Mouse (Mus musculus): ENCODE results near the gene Rasgrf1. TPM values are rescaled to one million over a fixed set of nuclear protein-coding genes. Genes with fewer than 3 reads are reported as not detected.
"Not testable (repeated sequence)": the region's sequence is repeated elsewhere in the genome, so short reads cannot be mapped to it uniquely, and the experiment has no call there.

Gene Rasgrf1
- total and polyA plus RNA-seq, 3 experiments: not detected

- no peak for DNase-seq (ENCODE audit: low read depth, low spot score)
- Histone ChIP-seq H3K9ac (ENCODE audit: control insufficient read depth, low read depth, low read length, poor library complexity, severe bottlenecking) (no peak overlapping the region), H3K27me3 (ENCODE audit: control insufficient read depth in 1 of 2, insufficient read depth in 2 of 2, low read length in 2 of 2) (no peaks in the 10 kb centered on the region), H3K4me1 (ENCODE audit: control insufficient read depth in 1 of 2, insufficient read depth in 2 of 2, low read length in 2 of 2) (peaks cover 0 to 2% of the 10 kb centered on the region in 2 experiments; a peak in 1 of 4 replicates), H3K79me2 (ENCODE audit: control insufficient read depth, insufficient read depth, low read length, poor library complexity) (no peaks in the 10 kb centered on the region), H3K36me3 (ENCODE audit: control insufficient read depth in 1 of 2, insufficient read depth in 2 of 2, low read length in 2 of 2) (no peaks in the 10 kb centered on the region), H3K27ac (ENCODE audit: control insufficient read depth, low read depth, low read length) (no peak overlapping the region), H3K9me3 (replicated peaks; ENCODE audit: insufficient read depth, low read length) (no peaks in the 10 kb centered on the region), H3K4me3 (ENCODE audit: control insufficient read depth in 1 of 2, insufficient read depth in 1 of 2, low read depth in 2 of 2, low read length in 2 of 2) (no peak overlapping the region)
- TF ChIP-seq SMC3 (IDR thresholded peaks at IDR 0.05; ENCODE audit: low read depth, low read length): no peak
- TF ChIP-seq MYB (IDR thresholded peaks at IDR 0.05; ENCODE audit: low read depth, low read length): no peak
- no peak for TF ChIP-seq KAT2A (conservative IDR thresholded peaks at IDR 0.05; ENCODE audit: low read depth, low read length)
- TF ChIP-seq ZC3H11A (IDR thresholded peaks at IDR 0.05; ENCODE audit: low read depth, low read length): no peak
- no peak for TF ChIP-seq MAZ (IDR thresholded peaks at IDR 0.05; ENCODE audit: low read depth, low read length)
- TF ChIP-seq CTCF (IDR thresholded peaks at IDR 0.05 in 2 of 3, conservative IDR thresholded peaks at IDR 0.05 in 1 of 3; ENCODE audit: control insufficient read depth in 1 of 3, insufficient read depth in 1 of 3, low read depth in 2 of 3, low read length in 3 of 3, poor library complexity in 1 of 3, severe bottlenecking in 1 of 3): no peak
- TF ChIP-seq UBTF (IDR thresholded peaks at IDR 0.05; ENCODE audit: borderline replicate concordance, insufficient read depth, low read depth, low read length): no peak
Observed at GRCm38 (mm10) chr9:90060574-90060875, 150.8 kb downstream of the Rasgrf1 start.

GRCm38 (mm10) chr9:90060932-90061331, 151.2 kb downstream of the Rasgrf1 start:
- not testable (repeated sequence) for H3K27me3 ChIP-seq (ENCODE audit: control insufficient read depth in 1 of 2, insufficient read depth in 2 of 2, low read length in 2 of 2); H3K9me3 ChIP-seq (replicated peaks; ENCODE audit: insufficient read depth, low read length); H3K9ac ChIP-seq (ENCODE audit: control insufficient read depth, low read depth, low read length, poor library complexity, severe bottlenecking); DNase-seq (ENCODE audit: low read depth, low spot score); H3K36me3 ChIP-seq (ENCODE audit: control insufficient read depth in 1 of 2, insufficient read depth in 2 of 2, low read length in 2 of 2); H3K79me2 ChIP-seq (ENCODE audit: control insufficient read depth, insufficient read depth, low read length, poor library complexity); H3K4me3 ChIP-seq (ENCODE audit: control insufficient read depth in 1 of 2, insufficient read depth in 1 of 2, low read depth in 2 of 2, low read length in 2 of 2); H3K27ac ChIP-seq (ENCODE audit: control insufficient read depth, low read depth, low read length); H3K4me1 ChIP-seq (ENCODE audit: control insufficient read depth in 1 of 2, insufficient read depth in 2 of 2, low read length in 2 of 2)

GRCm38 (mm10) chr9:90067341-90067740, 157.6 kb downstream of the Rasgrf1 start:
- no peak overlapping the region for H3K9ac ChIP-seq (ENCODE audit: control insufficient read depth, low read depth, low read length, poor library complexity, severe bottlenecking)
- no peak overlapping the region for H3K4me3 ChIP-seq (ENCODE audit: control insufficient read depth in 1 of 2, insufficient read depth in 1 of 2, low read depth in 2 of 2, low read length in 2 of 2)
- no peaks in the 10 kb centered on the region for H3K4me1 ChIP-seq (ENCODE audit: control insufficient read depth in 1 of 2, insufficient read depth in 2 of 2, low read length in 2 of 2)
- H3K36me3 ChIP-seq (ENCODE audit: control insufficient read depth in 1 of 2, insufficient read depth in 2 of 2, low read length in 2 of 2): no peaks in the 10 kb centered on the region
- no peak for DNase-seq (ENCODE audit: low read depth, low spot score)
- H3K79me2 ChIP-seq (ENCODE audit: control insufficient read depth, insufficient read depth, low read length, poor library complexity): no peaks in the 10 kb centered on the region
- no peak for TF ChIP-seq GABPA (IDR thresholded peaks at IDR 0.05; ENCODE audit: low read depth, low read length)
- no peak for TF ChIP-seq USF1 (IDR thresholded peaks at IDR 0.05; ENCODE audit: low read depth, low read length)
- TF ChIP-seq ZC3H11A (IDR thresholded peaks at IDR 0.05; ENCODE audit: low read depth, low read length): no peak
- TF ChIP-seq E2F4 (IDR thresholded peaks at IDR 0.05; ENCODE audit: borderline replicate concordance, low read depth, low read length): no peak
- H3K9me3 ChIP-seq (replicated peaks; ENCODE audit: insufficient read depth, low read length): no peaks in the 10 kb centered on the region
- H3K27me3 ChIP-seq (ENCODE audit: control insufficient read depth in 1 of 2, insufficient read depth in 2 of 2, low read length in 2 of 2): no peaks in the 10 kb centered on the region
- H3K27ac ChIP-seq (ENCODE audit: control insufficient read depth, low read depth, low read length): no peak overlapping the region
